Mouse (Mus musculus): ENCODE results near the gene 4930544D05Rik.
A peak's percentile ranks its signal among the peaks of the same experiment; 100 is the strongest.

The 4930544D05Rik gene

GRCm38 (mm10) chr11:70644564-70645103, 29.0 kb downstream of the 4930544D05Rik start:
- DNase-seq (ENCODE audit: low spot score): no peak

GRCm38 (mm10) chr11:70645461-70646258, 30.0 kb downstream of the 4930544D05Rik start:
- DNase-seq (ENCODE audit: low spot score): no peak

- no peak for DNase-seq (ENCODE audit: low spot score)
These were observed 30.6 kb downstream of the 4930544D05Rik start for GRCm38 (mm10) chr11:70646259-70646555.

GRCm38 (mm10) chr11:70646691-70647650, 31.3 kb downstream of the 4930544D05Rik start, which contains the start of the genes Rnf167 and Slc25a11:
Gene Rnf167, plus strand, starts transcription at chr11:70647235.
Gene Slc25a11, minus strand, starts transcription at chr11:70647479.
- peak; percentile 97 for DNase-seq (ENCODE audit: low spot score)

GRCm38 (mm10) chr11:70647716-70648420, 32.2 kb downstream of the 4930544D05Rik start:
- no peak for DNase-seq (ENCODE audit: low spot score)

GRCm38 (mm10) chr11:70648512-70648911, 32.9 kb downstream of the 4930544D05Rik start:
- no peak for DNase-seq (ENCODE audit: low spot score)

GRCm38 (mm10) chr11:70649185-70649734, 33.6 kb downstream of the 4930544D05Rik start:
- no peak for DNase-seq (ENCODE audit: low spot score)

GRCm38 (mm10) chr11:70650322-70651175, 34.9 kb downstream of the 4930544D05Rik start:
- DNase-seq (ENCODE audit: low spot score): no peak

GRCm38 (mm10) chr11:70651391-70651790, 35.7 kb downstream of the 4930544D05Rik start:
- no peak for DNase-seq (ENCODE audit: low spot score)

- DNase-seq (ENCODE audit: low spot score): no peak
These were observed 36.6 kb downstream of the 4930544D05Rik start for GRCm38 (mm10) chr11:70652029-70652883.

GRCm38 (mm10) chr11:70652884-70653344, 37.3 kb downstream of the 4930544D05Rik start:
- DNase-seq (ENCODE audit: low spot score): no peak

- DNase-seq (ENCODE audit: low spot score): peak; percentile 81
These were observed 37.9 kb downstream of the 4930544D05Rik start for GRCm38 (mm10) chr11:70653345-70654197.

- peak; percentile 81 for DNase-seq (ENCODE audit: low spot score)
These were observed 38.7 kb downstream of the 4930544D05Rik start, which contains the start of gene Pfn1 for GRCm38 (mm10) chr11:70654198-70654922. Gene Pfn1, minus strand, starts transcription at chr11:70654644.

- peak; percentile 84 for DNase-seq (ENCODE audit: low spot score)
These were observed 39.4 kb downstream of the 4930544D05Rik start for GRCm38 (mm10) chr11:70654923-70655570.

GRCm38 (mm10) chr11:70655571-70656455, 40.2 kb downstream of the 4930544D05Rik start:
- peak; percentile 78 for DNase-seq (ENCODE audit: low spot score)

GRCm38 (mm10) chr11:70656456-70656927, 40.8 kb downstream of the 4930544D05Rik start:
- no peak for DNase-seq (ENCODE audit: low spot score)
